In the genomic region with DNA sequence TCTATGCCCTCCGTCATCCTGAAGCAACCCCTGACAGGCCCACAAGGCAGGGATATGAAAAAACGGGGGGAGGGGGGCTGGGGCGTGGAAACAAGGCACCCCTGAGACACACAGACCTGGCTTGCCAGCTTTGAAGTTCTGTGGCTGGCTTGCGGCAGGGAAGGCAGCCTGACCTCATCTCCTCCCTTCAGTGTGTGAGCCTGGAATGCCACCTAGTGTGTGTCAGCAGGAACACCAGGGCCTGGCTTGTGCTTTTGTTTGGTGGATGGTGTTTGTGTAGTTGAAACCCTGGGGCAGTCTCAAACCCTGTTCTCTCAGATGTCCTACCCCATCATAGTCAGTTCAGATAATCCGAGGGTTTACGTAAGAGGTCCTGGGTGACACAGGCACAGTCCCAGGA, we compare ENCODE assay signal across 8 mouse cellular contexts.
DNase-seq lines count a peak whose midpoint lies in the region; ATAC-seq and TF ChIP-seq lines count a peak whose summit lies in the region.

No protein-coding gene starts in this region.

- no peaks in the 10 kb centered on the region for H3K36me3 ChIP-seq in ES-Bruce4 (ENCODE audit: control insufficient read depth, insufficient read depth, low read length, poor library complexity, severe bottlenecking)
- H3K36me3 ChIP-seq in forebrain, embryonic 15.5 days, result no peaks in the 10 kb centered on the region

- TF ChIP-seq POLR2A in ES-Bruce4 (IDR thresholded peaks at IDR 0.05; ENCODE audit: insufficient read depth, low read length), result no peak

- no peak overlapping the region for H3K4me3 ChIP-seq in ES-Bruce4 (ENCODE audit: low read depth, low read length)
- H3K4me3 ChIP-seq in forebrain, embryonic 15.5 days, result no peak overlapping the region

- no peak for TF ChIP-seq EP300 in ES-Bruce4 (IDR thresholded peaks at IDR 0.05; ENCODE audit: insufficient read depth, low read depth, low read length)

- ATAC-seq in cerebellum, adult (ENCODE audit: insufficient number of reproducible peaks, low FRiP score, low TSS enrichment), result peak; percentile 76
- ATAC-seq in forebrain, embryonic 15.5 days (replicated peaks), result peak; percentile 93
- no peak for ATAC-seq in inflammation-experienced regulatory T-cells, adult 6 months

- H3K9me3 ChIP-seq in ES-Bruce4 (replicated peaks; ENCODE audit: control insufficient read depth, insufficient read depth, low read length, poor library complexity, severe bottlenecking), result no peaks in the 10 kb centered on the region
- no peaks in the 10 kb centered on the region for H3K9me3 ChIP-seq in forebrain, embryonic 15.5 days

- no peak overlapping the region for H3K9ac ChIP-seq in ES-Bruce4 (ENCODE audit: low read depth, poor library complexity, severe bottlenecking)
- H3K9ac ChIP-seq in forebrain, embryonic 15.5 days (replicated peaks), result no peak overlapping the region

- no peak overlapping the region for H3K4me2 ChIP-seq in forebrain, embryonic 15.5 days (replicated peaks)

- no peaks in the 10 kb centered on the region for H3K4me1 ChIP-seq in ES-Bruce4 (ENCODE audit: control insufficient read depth, insufficient read depth, low read length)
- H3K4me1 ChIP-seq in forebrain, embryonic 15.5 days, result peaks cover 2% of the 10 kb centered on the region; the same call in 1 of the 2 replicates

- DNase-seq in heart, postnatal 4 days, result peak; percentile 78
- peak; percentile 54 to 72 for DNase-seq in layer of hippocampus, adult 8-10 months (ENCODE audit: low spot score in 2 of 2)
- DNase-seq in lung, postnatal 14 days, result peak; percentile 71
- DNase-seq in right cerebral cortex, postnatal 14 days, result peak; percentile 72

- no peaks in the 10 kb centered on the region for H3K27me3 ChIP-seq in ES-Bruce4 (ENCODE audit: control insufficient read depth, insufficient read depth, low read length, poor library complexity, severe bottlenecking)
- no peaks in the 10 kb centered on the region for H3K27me3 ChIP-seq in forebrain, embryonic 15.5 days

- peak; percentile 93 for TF ChIP-seq CTCF in ES-Bruce4 (IDR thresholded peaks at IDR 0.05; ENCODE audit: low read depth, low read length)

- WGBS in forebrain, embryonic 15.5 days, result 21% methylated on average over 6 of the region's 6 CpGs

- no peak overlapping the region for H3K27ac ChIP-seq in ES-Bruce4 (ENCODE audit: insufficient read depth, low read length)
- H3K27ac ChIP-seq in forebrain, embryonic 15.5 days (replicated peaks), result no peak overlapping the region
